Mouse (Mus musculus) embryonic facial prominence, embryonic 13.5 days (tissue): ENCODE data around the gene Zbtb9. TPM values are rescaled to one million over a fixed set of nuclear protein-coding genes. Genes with fewer than 3 reads are reported as not detected.
"Not testable (repeated sequence)": the region's sequence is repeated elsewhere in the genome, so short reads cannot be mapped to it uniquely, and the experiment has no call there.

Source experiments
- ATAC-seq: fragments of 200-750 bp; cut with Nextera tagmentation; 2 replicates; pipeline ENCODE4 v1.8.0; 2017; ENCODE audit warnings: low read depth; ENCODE audit not compliant: insufficient number of reproducible peaks, insufficient read depth, low FRiP score, low TSS enrichment
- H3K27ac ChIP-seq: fragments of 300-500 bp; sonication (generic); 2 replicates; pipeline ENCODE4 v1.5.1; 2015; ENCODE audit warnings: moderate library complexity, mild to moderate bottlenecking, inconsistent platforms
- H3K27me3 ChIP-seq: fragments of 300-500 bp; sonication (generic); 2 replicates; pipeline ENCODE4 v1.6.1; 2015; ENCODE audit warnings: mild to moderate bottlenecking, inconsistent platforms
- H3K36me3 ChIP-seq: fragments of 300-500 bp; sonication (generic); 2 replicates; pipeline ENCODE4 v1.6.1; 2015; ENCODE audit warnings: mild to moderate bottlenecking, inconsistent platforms
- H3K4me1 ChIP-seq: fragments of 300-500 bp; sonication (generic); 2 replicates; pipeline ENCODE4 v1.6.1; 2015; ENCODE audit warnings: inconsistent platforms
- H3K4me2 ChIP-seq: fragments of 300-500 bp; sonication (generic); 2 replicates; pipeline ENCODE4 v1.6.1; 2015; ENCODE audit warnings: moderate library complexity, mild to moderate bottlenecking, inconsistent platforms
- H3K4me3 ChIP-seq: fragments of 300-500 bp; sonication (generic); 2 replicates; pipeline ENCODE4 v1.5.1; 2015; ENCODE audit warnings: mild to moderate bottlenecking, inconsistent platforms
- H3K9ac ChIP-seq: fragments of 300-500 bp; sonication (generic); 2 replicates; pipeline ENCODE4 v1.6.1; 2015; ENCODE audit warnings: mild to moderate bottlenecking, inconsistent platforms
- H3K9me3 ChIP-seq: fragments of 300-500 bp; sonication (generic); 2 replicates; pipeline ENCODE4 v1.6.1; 2016; ENCODE audit warnings: inconsistent platforms
- WGBS: fragments of 180-500 bp; shearing (Covaris S2); methylation state at CpG from one replicate; pipeline ENCODE4 v1.1.7; 2015; ENCODE audit warnings: mixed read lengths; 5-methylcytosine and 5-hydroxymethylcytosine counted together
- polyA plus RNA-seq: library from polyadenylated mRNA; unstranded; fragments of >200 nt; fragmentation: Nextera tagmentation; extraction: Ambion mirVana; gene quantifications from 2 replicates; pipeline ENCODE4 v1.2.1, GENCODE M21; 2015

The Zbtb9 gene
- 16.0 and 16.1 TPM in 2 replicates for polyA plus RNA-seq

GRCm38 (mm10) chr17:26972703-26973574, at the start of gene Zbtb9:
Gene Zbtb9, plus strand, starts transcription at chr17:26973167.
- H3K27ac ChIP-seq: peak within 1 kb of the TSS; percentile 90
- peak within 1 kb of the TSS; percentile 82 for H3K4me3 ChIP-seq
- no peaks in the 10 kb centered on the region for H3K27me3 ChIP-seq
- no peaks in the 10 kb centered on the region for H3K9me3 ChIP-seq
- peak within 1 kb of the TSS; percentile 97 for H3K4me2 ChIP-seq
- H3K9ac ChIP-seq: peak within 1 kb of the TSS; percentile 86
- under 1% methylated on average over 74 of the region's 75 CpGs for WGBS
- ATAC-seq: peak; percentile 97
- H3K36me3 ChIP-seq: peaks cover 52% of the 10 kb centered on the region
- peaks cover 50% of the 10 kb centered on the region for H3K4me1 ChIP-seq

GRCm38 (mm10) chr17:26925414-26925813, 47.6 kb upstream of the Zbtb9 start:
- not testable (repeated sequence) for H3K9me3 ChIP-seq, H3K4me2 ChIP-seq, H3K27ac ChIP-seq, H3K27me3 ChIP-seq, H3K4me1 ChIP-seq, H3K4me3 ChIP-seq, ATAC-seq
- H3K36me3 ChIP-seq: peaks cover 64% of the 10 kb centered on the region
- WGBS: 94% methylated on average over 9 of the region's 9 CpGs
- 0 out of 2 replicates have a peak overlapping the region, but pooled peaks have one; percentile 27 for H3K9ac ChIP-seq

- not testable (repeated sequence) for ATAC-seq, H3K4me3 ChIP-seq, H3K9ac ChIP-seq, H3K27me3 ChIP-seq, H3K4me2 ChIP-seq, H3K9me3 ChIP-seq, H3K27ac ChIP-seq
- Histone ChIP-seq H3K4me1 (peaks cover 17% of the 10 kb centered on the region), H3K36me3 (peaks cover 55% of the 10 kb centered on the region)
- 68% methylated on average over 7 of the region's 7 CpGs for WGBS
Measured at GRCm38 (mm10) chr17:26931795-26932194, 41.2 kb upstream of the Zbtb9 start.

GRCm38 (mm10) chr17:26932839-26933398, 40.0 kb upstream of the Zbtb9 start, which contains the start of gene Phf1:
Gene Phf1, plus strand, starts transcription at chr17:26933052.
- peaks cover 27% of the 10 kb centered on the region for H3K4me1 ChIP-seq
- H3K4me2 ChIP-seq: peak within 1 kb of the TSS; percentile 92
- H3K9ac ChIP-seq: peak within 1 kb of the TSS; percentile 89
- H3K36me3 ChIP-seq: peaks cover 55% of the 10 kb centered on the region
- H3K27ac ChIP-seq: peak within 1 kb of the TSS; percentile 86
- H3K9me3 ChIP-seq: no peaks in the 10 kb centered on the region
- WGBS: under 1% methylated on average over 43 of the region's 43 CpGs
- H3K4me3 ChIP-seq: peak within 1 kb of the TSS; percentile 79
- H3K27me3 ChIP-seq: no peaks in the 10 kb centered on the region
- peak; percentile 83 for ATAC-seq

- WGBS: 6% methylated on average over 13 of the region's 13 CpGs
- H3K36me3 ChIP-seq: peaks cover 52% of the 10 kb centered on the region
Measured at GRCm38 (mm10) chr17:26933419-26933818, 39.5 kb upstream of the Zbtb9 start.

GRCm38 (mm10) chr17:26933885-26934827, 38.8 kb upstream of the Zbtb9 start:
- WGBS: 80% methylated on average over 16 of the region's 16 CpGs
- Histone ChIP-seq H3K27me3 (no peaks in the 10 kb centered on the region), H3K9ac (peak overlapping the region; percentile 89), H3K36me3 (peaks cover 46% of the 10 kb centered on the region), H3K9me3 (no peaks in the 10 kb centered on the region), H3K4me3 (peak overlapping the region; percentile 79), H3K27ac (0 out of 2 replicates have a peak overlapping the region, but pooled peaks have one; percentile 86), H3K4me1 (peaks cover 36% of the 10 kb centered on the region), H3K4me2 (peak overlapping the region; percentile 92)
- no peak for ATAC-seq

More at GRCm38 (mm10) chr17:26933419-26933818, 39.5 kb upstream of the Zbtb9 start:
- no peak for ATAC-seq
- peak overlapping the region; percentile 79 for H3K4me3 ChIP-seq
- H3K27ac ChIP-seq: peak overlapping the region; percentile 86
- H3K9me3 ChIP-seq: no peaks in the 10 kb centered on the region
- peaks cover 32% of the 10 kb centered on the region for H3K4me1 ChIP-seq
- peak overlapping the region; percentile 89 for H3K9ac ChIP-seq
- H3K4me2 ChIP-seq: peak overlapping the region; percentile 92
- H3K27me3 ChIP-seq: no peaks in the 10 kb centered on the region

GRCm38 (mm10) chr17:26935027-26935426, 37.9 kb upstream of the Zbtb9 start:
- Histone ChIP-seq H3K9me3 (no peaks in the 10 kb centered on the region), H3K36me3 (peaks cover 41% of the 10 kb centered on the region), H3K4me3 (no peak overlapping the region), H3K27me3 (no peaks in the 10 kb centered on the region), H3K27ac (no peak overlapping the region), H3K4me1 (peaks cover 40% of the 10 kb centered on the region), H3K4me2 (no peak overlapping the region), H3K9ac (no peak overlapping the region)
- WGBS: 90% methylated on average over 9 of the region's 9 CpGs
- no peak for ATAC-seq

GRCm38 (mm10) chr17:26936453-26936852, 36.5 kb upstream of the Zbtb9 start:
- Histone ChIP-seq H3K36me3 (peaks cover 39% of the 10 kb centered on the region), H3K4me1 (peaks cover 50% of the 10 kb centered on the region), H3K27me3 (no peaks in the 10 kb centered on the region), H3K9me3 (no peaks in the 10 kb centered on the region), H3K4me2 (no peak overlapping the region), H3K4me3 (peak overlapping the region; percentile 2; the same call in 1 of the 2 replicates), H3K9ac (no peak overlapping the region), H3K27ac (no peak overlapping the region)
- no peak for ATAC-seq
- WGBS: 80% methylated on average over 12 of the region's 12 CpGs

- 86% methylated on average over 15 of the region's 15 CpGs for WGBS
- no peak overlapping the region for H3K4me2 ChIP-seq
Measured at GRCm38 (mm10) chr17:26936921-26937695, 35.9 kb upstream of the Zbtb9 start.

GRCm38 (mm10) chr17:26937883-26938695, 34.9 kb upstream of the Zbtb9 start:
- H3K4me2 ChIP-seq: peak overlapping the region; percentile 98
- H3K9ac ChIP-seq: peak overlapping the region; percentile 83
- peak overlapping the region; percentile 90 for H3K27ac ChIP-seq
- H3K27me3 ChIP-seq: no peaks in the 10 kb centered on the region
- H3K4me1 ChIP-seq: peaks cover 57% of the 10 kb centered on the region
- ATAC-seq: no peak
- H3K9me3 ChIP-seq: no peaks in the 10 kb centered on the region
- peaks cover 39% of the 10 kb centered on the region for H3K36me3 ChIP-seq
- H3K4me3 ChIP-seq: peak overlapping the region; percentile 70
- WGBS: 56% methylated on average over 16 of the region's 16 CpGs

More at GRCm38 (mm10) chr17:26936921-26937695, 35.9 kb upstream of the Zbtb9 start:
- Histone ChIP-seq H3K4me3 (peak overlapping the region; percentile 2; the same call in 1 of the 2 replicates), H3K36me3 (peaks cover 39% of the 10 kb centered on the region), H3K9me3 (no peaks in the 10 kb centered on the region), H3K27me3 (no peaks in the 10 kb centered on the region), H3K9ac (no peak overlapping the region), H3K4me1 (peaks cover 52% of the 10 kb centered on the region), H3K27ac (no peak overlapping the region)
- ATAC-seq: no peak
